Comparison of ENCODE assay signal across 7 mouse cellular contexts in the genomic region with DNA sequence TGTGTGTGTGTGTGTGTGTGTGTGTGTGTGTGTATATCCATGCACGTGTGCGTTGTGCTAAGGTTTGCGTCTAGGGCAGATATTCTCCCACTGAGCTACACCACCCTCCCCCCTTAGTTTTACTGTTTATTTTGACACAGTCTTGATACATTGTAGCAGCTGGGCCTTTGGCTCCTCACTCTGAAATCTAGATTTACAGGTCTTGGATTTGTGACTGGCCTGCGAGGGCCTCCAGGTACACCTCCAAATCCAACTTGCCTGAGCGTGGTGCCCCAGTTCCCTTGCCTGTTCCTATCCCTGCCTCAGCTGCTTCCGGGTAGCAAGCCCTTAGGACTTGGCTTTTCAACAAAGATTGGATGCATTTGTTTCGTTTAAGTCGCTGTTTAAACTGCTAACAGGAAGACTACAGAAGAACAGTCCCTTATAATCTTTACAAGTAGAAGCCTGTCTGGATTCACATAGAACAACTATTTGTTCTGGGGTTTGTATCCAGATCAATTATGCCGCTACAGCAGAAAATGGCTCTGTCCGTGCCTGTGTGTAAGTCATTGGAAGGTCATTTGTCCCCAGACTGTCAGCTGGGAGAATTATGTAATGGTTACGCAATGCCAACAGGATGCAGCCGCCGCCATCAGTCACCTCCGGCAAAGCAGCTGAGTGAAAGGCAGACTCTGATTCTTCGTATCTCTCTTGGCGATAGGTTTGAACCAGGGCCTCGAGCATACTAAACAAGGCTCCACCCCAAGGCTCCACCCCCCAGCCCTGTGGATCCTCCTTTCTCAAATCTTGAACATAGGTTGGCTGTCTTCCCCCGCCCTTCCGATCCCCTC. TPM values are rescaled to one million over a fixed set of nuclear protein-coding genes. Genes with fewer than 3 reads are reported as not detected.
DNase-seq lines count a peak whose midpoint lies in the region; ATAC-seq and TF ChIP-seq lines count a peak whose summit lies in the region.

No protein-coding gene starts in this region.

- TF ChIP-seq CTCF in bone marrow, adult 2 months (IDR thresholded peaks at IDR 0.05; ENCODE audit: control insufficient read depth, insufficient read depth, low read length), result no peak

- no peak overlapping the region for H3K4me2 ChIP-seq in kidney, embryonic 14.5 days (replicated peaks; ENCODE audit: low read depth, low read length)

- 54% methylated on average over 19 of the region's 19 CpGs for WGBS in bone marrow, adult 2 months
- WGBS in kidney, embryonic 14.5 days, result 81% methylated on average over 19 of the region's 19 CpGs

- H3K9me3 ChIP-seq in kidney, embryonic 14.5 days (ENCODE audit: control insufficient read depth, low read length), result peaks cover 2% of the 10 kb centered on the region; the same call in 1 of the 2 replicates

- peaks cover 25% of the 10 kb centered on the region for H3K36me3 ChIP-seq in kidney, embryonic 14.5 days (ENCODE audit: control insufficient read depth, insufficient read depth, low read length)

- DNase-seq in gonadal fat pad, adult 2 months (ENCODE audit: low read depth), result peak; percentile 77
- peak; percentile 77 for DNase-seq in lung, postnatal 10 days
- DNase-seq in cerebellum, postnatal 10 days, result no peak
- no peak for DNase-seq in left cerebral cortex, adult 11 months (ENCODE audit: low spot score)
- DNase-seq in thymus, adult 18-20 months, result no peak

- no peak overlapping the region for H3K4me3 ChIP-seq in bone marrow, adult 2 months (replicated peaks; ENCODE audit: control insufficient read depth, low read depth, low read length)
- H3K4me3 ChIP-seq in kidney, embryonic 14.5 days (ENCODE audit: low read length), result no peak overlapping the region

- TF ChIP-seq POLR2A in bone marrow, adult 2 months (IDR thresholded peaks at IDR 0.05; ENCODE audit: borderline replicate concordance, control insufficient read depth, low read depth, low read length), result no peak

- H3K27ac ChIP-seq in bone marrow, adult 2 months (ENCODE audit: control insufficient read depth, insufficient read depth, low read depth, low read length, poor library complexity), result peak overlapping the region; percentile 26; the same call in 1 of the 2 replicates
- peak overlapping the region; percentile 62 for H3K27ac ChIP-seq in kidney, embryonic 14.5 days (ENCODE audit: low read depth, low read length)

- H3K9ac ChIP-seq in kidney, embryonic 14.5 days (ENCODE audit: low read depth, low read length), result no peak overlapping the region

- no peaks in the 10 kb centered on the region for H3K27me3 ChIP-seq in kidney, embryonic 14.5 days (ENCODE audit: control insufficient read depth, insufficient read depth, low read length)

- peaks cover 3% of the 10 kb centered on the region for H3K4me1 ChIP-seq in bone marrow, adult 2 months (ENCODE audit: control insufficient read depth, insufficient read depth, low read length)
- peaks cover 15% of the 10 kb centered on the region; the same call in 1 of the 2 replicates for H3K4me1 ChIP-seq in kidney, embryonic 14.5 days (ENCODE audit: control insufficient read depth, insufficient read depth, low read length)

- no peak for ATAC-seq in kidney, embryonic 14.5 days (ENCODE audit: low FRiP score, low TSS enrichment)

RNA-seq across cellular contexts. Expression of a gene that starts 31.7 kb away (rescaled TPM):
- 13.5 and 22.8 TPM in 2 replicates for polyA plus RNA-seq in bone marrow, adult 2 months (2011; ENCODE audit: insufficient read depth, insufficient read length, low replicate concordance, missing spikeins)
- polyA plus RNA-seq in gonadal fat pad, adult 2 months (2012; rRNA removed), result 69.8 and 71.6 TPM in 2 replicates
- 30.2 and 36.5 TPM in 2 replicates for polyA plus RNA-seq in kidney, embryonic 14.5 days (2014; fragmentation: Nextera tagmentation; extraction: Ambion mirVana)

Comparison
In these comparisons a context has a peak if more than half of its experiments do, and no peak if none do; other contexts are left out.
1. DNase-seq: peak in gonadal fat pad, adult 2 months (single experiment) and lung, postnatal 10 days (single experiment); none in cerebellum, postnatal 10 days (0 of 2), left cerebral cortex, adult 11 months (single experiment) and thymus, adult 18-20 months (0 of 2).